Mouse (Mus musculus): ENCODE data around the gene Mx1.

The Mx1 gene

DNA sequence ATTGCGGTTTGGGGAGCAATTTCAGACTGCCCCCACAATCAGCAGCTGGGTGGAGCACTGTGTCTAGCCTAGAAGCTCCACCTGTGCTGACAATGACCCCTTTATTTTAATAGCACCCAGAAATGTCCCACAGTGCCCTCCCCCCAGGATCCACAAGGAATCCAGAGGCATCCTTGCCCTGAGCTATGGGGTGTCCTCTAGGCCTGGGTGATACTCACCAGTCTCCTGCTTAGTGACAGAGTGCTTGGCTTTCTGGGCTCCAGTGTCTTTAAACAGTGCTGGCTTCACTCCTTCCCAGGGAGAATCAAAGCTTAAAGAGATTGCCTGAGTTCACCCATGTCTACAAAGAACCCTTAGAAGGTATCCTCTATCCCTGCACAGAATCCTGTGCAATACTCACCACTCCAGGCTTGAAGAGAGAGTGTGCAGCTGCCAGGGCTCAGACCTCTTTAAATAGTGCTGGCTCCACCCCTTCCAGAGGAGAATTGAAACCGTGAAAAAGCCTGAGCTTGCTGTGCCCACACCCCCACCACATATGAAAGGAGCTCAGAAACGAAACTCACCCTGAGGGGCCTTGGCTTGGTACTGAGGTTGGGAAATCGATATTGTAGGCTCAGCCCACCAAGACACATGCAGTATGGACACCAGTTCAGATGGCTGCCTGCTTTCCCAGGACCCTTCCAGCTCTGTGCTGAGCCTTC is at the start of gene Mx1:
Gene Mx1 (minus strand): TSS at position 427 of the 701 bp plus-strand sequence.
- peak in 1 of 2 experiments; percentile 14 for DNase-seq (ENCODE audit: low read depth in 2 of 2, low spot score in 2 of 2)

DNA sequence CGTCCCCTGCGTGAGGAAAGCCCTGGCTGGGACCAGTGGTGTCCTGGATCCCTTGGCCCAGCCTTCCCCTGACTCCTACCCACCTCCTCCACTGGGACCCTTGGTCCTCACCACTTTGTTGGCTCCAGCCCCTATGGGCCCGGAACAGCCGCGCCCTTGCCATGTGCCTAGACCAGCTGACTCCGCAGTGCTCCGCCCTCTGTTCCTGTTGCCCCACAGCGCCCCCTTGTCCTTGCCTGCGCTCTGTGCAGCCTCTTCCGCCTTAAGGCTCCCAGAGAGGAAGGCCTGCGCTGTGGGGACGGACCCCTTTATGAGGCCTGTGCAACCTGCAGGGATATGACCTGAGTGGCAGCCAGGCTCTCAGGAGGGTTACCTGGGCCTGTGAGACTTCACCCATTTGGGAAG is 49.6 kb upstream of the Mx1 start:
- no peak for DNase-seq (ENCODE audit: low read depth in 2 of 2, low spot score in 2 of 2)

DNA sequence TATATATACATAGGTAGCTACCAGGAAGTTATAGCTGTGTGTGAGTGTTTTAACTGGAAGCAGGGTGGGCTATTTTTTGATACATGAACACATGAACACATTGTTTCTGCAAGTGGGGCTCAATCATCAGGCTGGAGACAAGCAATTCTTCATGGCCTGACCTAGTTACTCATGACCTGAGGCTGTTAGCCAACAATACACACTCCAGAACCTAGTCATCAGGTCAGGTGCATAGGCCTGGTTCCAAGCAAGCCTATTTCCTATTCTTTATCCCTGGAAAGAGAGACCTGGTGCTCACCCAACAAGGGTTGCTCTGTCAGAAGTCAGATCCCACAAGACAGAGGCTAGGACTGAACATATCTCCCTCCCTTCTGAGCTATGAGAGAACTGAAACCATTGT is 48.8 kb upstream of the Mx1 start:
- DNase-seq (ENCODE audit: low read depth in 2 of 2, low spot score in 2 of 2) = no peak

DNA sequence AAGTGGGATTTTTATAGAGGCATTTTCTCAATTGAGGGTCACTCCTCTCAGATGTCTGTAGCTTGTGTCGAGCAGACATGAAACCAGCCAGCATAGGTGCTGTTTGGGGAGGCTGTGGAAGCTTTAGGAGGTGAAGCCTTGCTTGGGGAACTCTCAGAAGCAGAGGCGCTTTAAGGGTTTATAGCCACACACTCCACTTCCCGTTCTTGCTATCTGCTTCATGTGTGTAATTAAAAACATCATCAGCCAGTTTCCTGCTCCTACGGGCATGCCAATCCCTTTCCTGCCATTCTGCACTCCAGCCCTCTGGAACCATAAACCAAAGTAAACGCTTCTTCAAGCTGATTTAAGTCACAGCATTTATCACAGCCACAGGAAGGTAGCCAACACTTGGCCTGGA is 48.1 kb upstream of the Mx1 start:
- DNase-seq (ENCODE audit: low read depth in 2 of 2, low spot score in 2 of 2) = no peak

DNA sequence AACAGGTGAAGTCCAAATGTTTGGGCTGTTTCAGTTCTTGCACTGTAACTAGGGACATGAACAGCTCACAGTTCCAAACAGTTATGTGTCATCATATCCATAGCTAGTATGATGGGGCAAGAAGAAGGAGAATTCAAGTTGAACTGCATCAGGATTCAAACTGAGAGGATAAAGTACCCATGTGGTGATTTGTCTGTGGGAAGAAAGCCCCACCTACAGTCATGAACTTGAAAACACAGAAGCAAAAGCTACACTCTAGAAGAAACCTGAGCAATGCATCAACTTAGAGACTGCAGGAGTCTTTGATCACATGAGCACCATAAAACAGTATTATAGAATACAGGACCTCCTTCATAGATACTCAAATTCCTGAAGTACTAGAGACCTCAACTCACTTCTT is 45.1 kb upstream of the Mx1 start:
- DNase-seq (ENCODE audit: low read depth in 2 of 2, low spot score in 2 of 2) = no peak

DNA sequence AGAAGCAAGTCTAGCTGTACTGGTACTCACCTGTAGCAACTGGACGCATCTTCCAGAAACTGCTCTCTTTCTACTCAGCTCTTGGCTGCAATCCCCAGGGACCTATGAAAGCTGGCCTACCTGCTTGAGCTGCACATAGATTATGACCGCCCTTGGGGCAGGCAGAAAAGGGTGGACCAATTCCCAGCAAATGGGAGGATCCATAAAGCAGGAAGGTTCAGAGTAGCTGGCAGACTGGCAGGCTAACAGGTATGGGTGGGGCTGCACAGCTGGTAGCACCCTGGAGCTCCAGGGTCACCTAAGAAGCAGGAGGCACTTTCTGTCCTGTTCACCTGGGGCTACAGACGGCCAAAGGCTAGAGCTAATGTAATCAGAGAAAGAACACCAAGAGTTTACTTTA is 42.1 kb upstream of the Mx1 start:
- DNase-seq (ENCODE audit: low read depth in 2 of 2, low spot score in 2 of 2) = no peak

DNA sequence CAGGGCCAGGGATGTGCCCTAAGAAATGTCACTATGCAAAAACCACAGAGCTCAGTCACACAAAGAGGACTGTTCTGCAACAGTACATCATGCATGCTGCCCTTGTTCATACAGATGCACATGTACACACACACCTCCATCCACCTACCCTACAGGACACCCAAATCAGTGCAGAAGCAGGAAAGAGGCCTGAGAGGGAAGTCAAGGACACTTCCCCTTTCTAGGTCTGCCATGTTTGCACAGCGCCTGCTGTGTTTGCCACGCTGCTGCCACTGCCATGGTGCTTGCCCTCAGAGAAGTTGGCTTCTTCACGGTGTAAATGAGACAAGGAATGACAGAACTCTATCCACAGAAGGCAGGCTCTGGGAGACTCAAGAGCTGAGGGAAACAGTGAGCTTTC is 41.1 kb upstream of the Mx1 start:
- DNase-seq (ENCODE audit: low read depth in 2 of 2, low spot score in 2 of 2) = no peak

DNA sequence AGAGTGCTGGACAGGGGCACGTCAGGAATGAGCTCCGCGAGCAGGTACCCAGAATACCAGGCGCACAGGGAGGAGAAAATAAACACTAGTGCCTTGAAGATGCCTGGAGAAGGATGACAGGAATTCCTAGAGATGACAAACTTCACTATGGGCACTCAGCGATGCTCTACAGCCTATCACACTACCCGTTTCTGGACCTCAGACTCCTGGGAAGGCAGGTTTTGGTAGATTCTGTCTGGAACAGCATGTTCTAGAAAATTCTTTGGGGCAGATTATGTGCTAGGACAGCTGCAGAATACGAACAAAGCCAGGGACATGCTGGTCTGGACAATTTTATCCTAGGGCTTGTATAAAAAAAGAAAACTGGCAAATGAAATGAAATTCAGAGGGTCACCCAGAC is 38.2 kb upstream of the Mx1 start:
- DNase-seq (ENCODE audit: low read depth in 2 of 2, low spot score in 2 of 2) = no peak

DNA sequence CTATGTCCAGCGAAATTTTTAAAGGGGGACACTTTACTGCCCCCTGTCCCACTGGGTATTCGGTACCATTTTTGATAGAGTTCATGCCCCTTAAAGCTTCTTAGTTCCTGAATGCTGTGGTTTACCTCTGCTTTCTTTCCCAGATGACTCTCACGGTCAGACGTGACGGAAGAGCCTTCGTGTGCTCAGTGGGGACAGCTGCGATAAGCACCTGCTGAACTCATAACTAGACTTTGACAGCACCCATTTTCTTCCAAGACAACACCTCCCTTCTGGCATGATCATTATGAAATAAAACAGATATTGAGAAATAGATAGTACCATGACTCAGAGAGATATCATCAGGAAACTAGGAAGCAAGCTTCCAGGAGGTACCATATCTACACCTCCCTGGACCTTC is 36.7 kb upstream of the Mx1 start:
- DNase-seq (ENCODE audit: low read depth in 2 of 2, low spot score in 2 of 2) = no peak

DNA sequence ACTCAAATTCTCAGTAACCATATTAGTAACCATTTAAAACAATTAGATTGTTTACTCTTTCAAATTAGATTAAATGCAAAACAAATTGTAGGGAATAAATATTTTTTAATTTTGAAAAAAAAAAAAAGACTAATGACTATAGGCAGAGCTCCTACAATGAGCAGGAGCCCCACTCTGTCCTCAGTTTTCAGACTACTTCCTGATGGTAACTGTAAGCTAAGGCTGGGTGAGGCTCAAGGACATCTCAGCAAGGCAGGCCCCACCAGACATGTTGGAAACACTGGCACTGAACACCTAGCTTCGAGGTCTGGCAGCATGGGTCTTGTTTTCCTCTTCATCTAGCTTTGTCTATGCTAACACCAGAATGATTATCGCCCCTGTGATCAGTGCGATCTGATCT is 35.4 kb upstream of the Mx1 start:
- no peak for DNase-seq (ENCODE audit: low read depth in 2 of 2, low spot score in 2 of 2)

DNA sequence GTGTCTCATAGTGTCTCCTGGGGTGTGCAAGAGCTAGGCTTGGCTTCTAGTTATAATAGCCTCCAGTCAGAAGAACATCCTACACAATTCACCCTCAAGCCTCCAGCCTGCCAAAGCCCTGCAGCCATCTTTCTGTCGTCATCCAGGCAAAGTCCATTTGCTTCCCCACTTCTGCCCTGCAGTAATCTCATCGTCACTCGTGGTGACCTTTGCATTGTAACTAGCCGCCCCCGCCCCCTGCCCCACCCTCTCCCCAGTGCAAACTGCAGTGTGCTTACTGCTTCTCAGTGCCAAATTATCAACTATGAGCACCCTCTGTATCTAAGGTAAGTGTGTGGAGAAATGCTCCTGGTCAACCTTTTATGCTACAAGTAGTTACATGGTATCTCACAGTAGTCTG is 35.0 kb upstream of the Mx1 start:
- DNase-seq (ENCODE audit: low read depth in 2 of 2, low spot score in 2 of 2) = no peak

DNA sequence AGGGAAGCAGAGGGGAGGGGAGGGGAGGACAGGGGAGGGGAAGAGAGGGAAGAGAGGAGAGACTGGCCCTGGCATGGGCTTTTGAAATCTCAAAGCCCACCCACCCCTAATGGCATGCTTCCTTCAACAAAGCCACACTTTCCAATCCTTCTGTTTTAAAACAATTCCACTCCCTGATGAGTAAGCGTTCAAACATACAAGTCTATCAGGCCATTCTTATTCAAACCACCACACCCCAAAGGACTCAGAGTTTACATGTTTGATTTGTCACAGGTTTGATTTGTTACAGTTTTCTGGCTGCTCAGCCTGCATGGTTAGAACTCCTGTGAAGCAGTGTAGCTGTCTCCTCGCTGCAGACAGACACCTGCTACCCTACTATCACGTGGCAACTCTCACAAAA is 33.3 kb upstream of the Mx1 start:
- no peak for DNase-seq (ENCODE audit: low read depth in 2 of 2, low spot score in 2 of 2)

DNA sequence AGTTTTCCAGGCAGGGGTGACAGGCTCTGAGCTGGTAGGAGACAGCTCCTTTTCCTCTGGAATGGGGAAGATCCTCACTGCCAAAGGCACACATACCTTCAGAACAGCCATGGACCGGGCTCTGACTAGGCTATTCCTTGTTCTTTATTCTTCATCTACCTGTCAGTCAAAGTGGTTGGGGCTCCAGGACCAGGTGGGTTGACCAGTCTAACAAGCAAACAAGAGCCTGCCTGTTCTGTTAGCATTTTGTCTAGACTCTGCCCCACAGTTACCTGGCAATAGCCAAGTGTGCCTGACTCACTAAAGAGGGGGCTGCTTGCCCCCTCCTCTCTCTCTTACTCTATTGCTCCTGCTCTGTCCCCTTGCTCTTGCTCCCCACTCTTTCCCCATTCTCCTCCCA is 29.7 kb upstream of the Mx1 start:
- DNase-seq (ENCODE audit: low read depth in 2 of 2, low spot score in 2 of 2) = no peak

DNA sequence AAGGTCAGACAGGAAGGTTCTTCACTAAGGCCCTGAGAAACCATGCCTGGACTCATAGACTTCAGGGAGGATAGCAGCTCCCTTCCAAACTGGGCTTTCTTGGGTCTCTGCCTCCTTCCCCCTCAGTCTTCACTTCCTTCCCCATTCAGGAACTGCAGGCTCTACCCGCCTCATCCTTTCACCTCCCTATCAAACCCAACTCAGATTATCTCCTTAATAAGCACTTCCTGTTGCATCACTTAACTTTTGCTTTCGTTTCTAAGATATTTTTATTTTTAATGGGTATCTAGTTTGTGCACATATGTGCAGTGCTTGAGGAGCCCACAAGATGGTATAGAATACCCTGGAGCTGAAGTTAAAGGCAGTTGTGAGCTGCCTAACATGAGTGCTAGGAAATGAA is 15.9 kb upstream of the Mx1 start:
- no peak for DNase-seq (ENCODE audit: low read depth in 2 of 2, low spot score in 2 of 2)

DNA sequence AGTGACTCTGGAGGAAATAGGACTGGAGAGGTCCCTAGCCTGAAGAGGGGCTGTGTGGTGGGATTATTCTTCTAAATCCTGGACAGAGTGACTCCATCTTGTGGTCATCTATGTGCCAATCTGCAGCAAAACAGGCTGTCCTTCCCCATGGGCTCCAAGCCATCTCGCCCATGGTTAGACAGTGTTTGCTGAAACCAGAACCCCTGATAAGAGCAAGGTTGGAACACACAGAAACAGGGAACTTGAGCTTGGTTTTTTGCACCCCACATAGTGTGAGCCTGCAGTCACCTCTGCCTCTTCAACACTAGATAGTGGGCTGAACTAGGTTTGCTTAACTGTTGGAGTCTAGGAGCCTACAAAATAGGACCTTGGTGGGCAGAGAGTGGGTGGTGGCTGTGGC is 13.8 kb upstream of the Mx1 start:
- DNase-seq (ENCODE audit: low read depth in 2 of 2, low spot score in 2 of 2) = no peak

DNA sequence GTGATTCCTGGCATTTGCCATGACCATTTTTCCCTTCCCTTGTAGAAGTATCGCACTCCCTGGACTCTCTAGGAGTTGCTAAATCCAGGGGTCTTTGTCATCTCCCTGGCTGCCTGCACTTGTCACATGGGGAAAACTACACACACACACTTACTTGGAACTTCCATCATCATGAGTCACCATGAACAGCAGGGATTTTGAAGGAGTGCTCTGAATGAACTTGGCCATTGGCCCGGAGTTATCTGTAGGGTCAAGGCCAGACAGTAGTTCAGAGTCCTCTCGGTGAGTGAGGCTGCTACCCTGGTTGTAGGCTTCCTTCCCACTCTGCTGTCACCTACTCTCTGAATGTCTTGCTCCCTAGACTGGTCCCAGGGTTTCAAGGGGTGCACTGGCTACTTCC is 12.9 kb upstream of the Mx1 start:
- DNase-seq (ENCODE audit: low read depth in 2 of 2, low spot score in 2 of 2) = no peak

DNA sequence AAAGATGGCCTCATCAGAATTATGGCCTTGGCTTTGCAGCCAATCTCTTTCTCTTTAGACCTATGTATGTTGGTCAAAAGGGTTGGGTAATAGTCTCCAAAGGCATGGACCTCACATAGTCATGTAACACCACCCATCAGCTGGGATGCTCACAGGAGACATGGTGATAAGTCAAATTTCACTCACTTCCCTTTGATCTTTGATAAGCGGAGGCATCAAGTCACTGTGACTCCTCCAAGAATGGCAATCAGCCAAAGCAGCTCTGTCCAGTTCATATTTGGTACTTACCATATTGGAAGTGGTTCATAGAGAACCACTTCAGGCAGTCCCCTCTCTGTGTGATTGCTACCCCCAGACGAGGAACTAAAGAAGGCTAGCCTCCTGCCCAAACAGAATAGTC is 12.0 kb upstream of the Mx1 start:
- DNase-seq (ENCODE audit: low read depth in 2 of 2, low spot score in 2 of 2) = no peak

DNA sequence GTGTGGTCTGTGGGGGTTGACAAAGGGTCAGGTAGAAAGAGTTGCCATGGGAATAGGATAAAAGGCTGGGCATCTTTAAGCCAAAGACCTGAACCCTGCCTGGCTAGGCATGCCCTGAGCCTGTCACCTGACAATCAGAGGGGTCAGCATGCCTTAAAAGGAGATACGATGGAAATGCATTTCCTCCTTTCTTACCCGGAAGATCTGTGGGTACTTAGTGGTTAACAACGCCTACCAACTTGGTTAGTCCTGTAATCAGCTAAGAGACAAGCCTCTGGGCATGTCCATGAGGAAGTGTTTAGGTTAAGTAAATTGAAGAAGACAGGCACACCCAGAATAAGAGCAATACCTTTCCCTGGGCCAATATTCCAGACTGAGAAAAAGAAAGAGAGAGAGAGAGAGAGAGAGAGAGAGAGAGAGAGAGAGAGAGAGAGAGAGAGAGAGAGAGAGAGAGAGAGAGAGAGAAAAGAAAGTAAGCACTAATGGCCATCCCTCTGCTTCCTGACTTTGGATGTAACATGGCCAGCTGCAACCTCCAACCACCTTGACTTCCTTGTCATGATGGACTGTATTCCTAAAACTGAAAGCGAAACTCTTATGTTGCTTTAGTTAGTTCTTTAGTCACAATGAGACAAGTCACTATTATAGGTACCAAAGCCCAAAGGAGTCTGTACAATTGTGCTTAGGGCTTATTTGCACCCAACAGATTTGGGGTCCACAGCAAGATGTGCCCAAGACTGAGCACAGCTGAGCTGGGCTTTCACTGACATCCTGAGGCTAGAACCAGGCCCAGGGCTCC is 5.5 kb upstream of the Mx1 start:
- DNase-seq (ENCODE audit: low read depth in 2 of 2, low spot score in 2 of 2) = no peak

DNA sequence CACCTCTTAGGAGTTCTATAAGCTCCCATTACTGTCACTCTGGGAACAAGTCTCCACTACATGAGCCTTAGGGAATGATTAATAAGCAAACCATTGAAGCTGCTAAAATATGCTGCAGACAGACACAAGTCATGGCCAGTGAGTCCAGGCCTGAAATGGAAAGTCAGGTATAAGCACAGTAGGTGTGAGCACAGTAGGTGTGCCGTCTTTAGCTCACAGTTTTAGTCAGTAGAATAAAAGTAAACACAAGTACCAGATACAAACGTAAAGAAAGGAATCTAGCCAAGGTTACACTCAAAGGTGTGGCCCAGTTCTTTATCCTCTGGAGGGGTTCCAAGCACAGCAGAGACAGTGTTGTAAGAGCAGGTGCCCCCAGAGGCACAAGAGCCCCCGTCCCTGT is 4.8 kb upstream of the Mx1 start:
- DNase-seq (ENCODE audit: low read depth in 2 of 2, low spot score in 2 of 2) = no peak

DNA sequence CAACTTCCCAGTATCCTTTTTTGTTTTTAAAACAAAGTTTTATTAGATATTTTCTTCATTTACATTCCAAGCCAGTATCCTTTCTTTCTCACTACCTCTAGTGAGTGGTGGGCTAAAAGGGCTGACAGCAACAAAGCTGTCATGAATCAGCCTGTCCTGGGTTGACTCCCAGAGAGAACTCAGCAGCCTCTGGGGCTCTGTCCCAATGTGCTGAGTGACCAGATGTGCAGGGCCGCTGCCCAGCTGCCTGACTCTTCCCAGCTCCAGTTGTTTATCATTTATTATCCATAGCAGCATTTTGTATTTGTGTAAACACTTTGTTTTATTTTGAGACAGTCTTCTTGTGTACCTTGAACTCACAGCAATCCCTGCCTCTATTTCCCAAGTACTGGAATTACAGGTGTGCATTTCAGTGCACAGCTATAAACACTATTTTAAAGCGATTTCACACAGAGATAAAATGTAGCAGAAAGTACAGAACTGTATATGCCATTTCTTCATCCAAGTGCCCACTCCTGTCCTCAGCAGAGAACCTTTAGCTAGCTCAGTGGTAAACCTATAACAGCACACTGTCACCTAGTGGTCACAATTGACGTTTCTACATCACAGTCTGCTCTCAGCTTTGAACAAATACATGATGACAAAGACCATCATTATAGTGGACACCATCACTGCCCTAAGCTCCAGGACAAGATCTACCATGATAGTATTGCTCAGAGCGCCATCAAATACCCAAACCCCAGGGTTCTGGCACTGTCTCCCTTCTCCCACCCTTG is 3.7 kb upstream of the Mx1 start:
- no peak for DNase-seq (ENCODE audit: low read depth in 2 of 2, low spot score in 2 of 2)

DNA sequence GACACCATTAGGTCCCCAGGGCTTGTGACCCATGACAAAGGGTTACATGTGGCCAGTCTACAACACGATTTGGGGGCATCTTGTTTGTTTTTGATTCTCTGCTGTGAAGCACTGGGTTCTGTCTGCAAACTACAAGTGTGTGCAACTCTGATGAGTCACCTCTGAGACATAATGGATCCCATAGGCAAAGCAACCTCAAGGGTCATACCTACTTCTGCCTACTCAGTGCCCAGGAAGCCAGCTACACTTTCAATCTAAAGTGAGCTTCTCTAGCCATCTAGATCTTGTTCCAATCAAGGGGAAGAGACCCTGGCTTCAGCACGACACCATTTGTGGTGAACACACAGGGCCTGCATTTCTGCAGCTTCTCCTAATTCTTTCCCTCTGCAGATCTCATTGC is 1.4 kb downstream of the Mx1 start:
- DNase-seq (ENCODE audit: low read depth in 2 of 2, low spot score in 2 of 2) = no peak

DNA sequence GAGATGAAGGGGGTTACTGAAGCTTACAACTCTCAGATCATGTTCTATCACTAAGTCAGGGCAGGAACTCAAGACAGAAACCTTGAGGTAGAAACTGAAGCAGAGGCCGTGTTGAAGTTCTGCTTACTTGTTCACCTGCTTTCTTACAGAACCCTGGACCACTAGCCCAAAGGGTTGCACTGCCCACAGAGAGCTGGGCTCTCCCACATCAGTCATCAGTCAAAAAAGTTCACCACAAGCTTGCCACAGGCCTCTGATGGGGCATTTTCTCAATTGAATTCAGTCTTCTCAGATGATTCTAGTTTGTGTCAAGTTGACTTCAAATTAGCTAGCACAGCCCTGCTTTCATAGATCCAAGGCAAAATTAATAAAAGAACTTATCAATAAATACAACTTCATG is 2.9 kb downstream of the Mx1 start:
- DNase-seq (ENCODE audit: low read depth in 2 of 2, low spot score in 2 of 2) = no peak

Data from CD8-positive naive resting alpha-beta T cell, adult 2 months (primary cell).